Mouse (Mus musculus) liver, embryonic 16.5 days (tissue): Measurements from ENCODE around the gene Gm4565. TPM values are rescaled to one million over a fixed set of nuclear protein-coding genes. Genes with fewer than 3 reads are reported as not detected.
"Not testable (repeated sequence)": the region's sequence is repeated elsewhere in the genome, so short reads cannot be mapped to it uniquely, and the experiment has no call there.

ENCODE experiments used
- ATAC-seq: fragments of 200-750 bp; cut with Nextera tagmentation; 2 replicates; pipeline ENCODE4 v1.8.0; 2017; ENCODE audit warnings: low read depth, mild to moderate bottlenecking, moderate number of reproducible peaks, moderate library complexity
- H3K27ac ChIP-seq: fragments of 300-500 bp; sonication (generic); 2 replicates; pipeline ENCODE4 v1.5.1; 2014; ENCODE audit warnings: mild to moderate bottlenecking, low read length
- H3K27me3 ChIP-seq: fragments of 300-500 bp; sonication (generic); 2 replicates; pipeline ENCODE4 v1.6.1; 2014; ENCODE audit warnings: low read depth, low read length, mixed read lengths; ENCODE audit not compliant: control insufficient read depth, insufficient read depth
- H3K36me3 ChIP-seq: fragments of 300-500 bp; sonication (generic); 2 replicates; pipeline ENCODE4 v1.6.1; 2014; ENCODE audit warnings: mild to moderate bottlenecking; ENCODE audit not compliant: control insufficient read depth, insufficient read depth
- H3K4me1 ChIP-seq: fragments of 300-500 bp; sonication (generic); 2 replicates; pipeline ENCODE4 v1.6.1; 2014; ENCODE audit warnings: low read depth, low read length, mixed read lengths; ENCODE audit not compliant: control insufficient read depth
- H3K4me2 ChIP-seq: fragments of 300-500 bp; sonication (generic); 2 replicates; pipeline ENCODE4 v1.6.1; 2014; ENCODE audit warnings: low read depth, low read length, mixed read lengths
- H3K4me3 ChIP-seq: fragments of 300-500 bp; sonication (generic); 2 replicates; pipeline ENCODE4 v1.5.1; 2014; ENCODE audit warnings: low read depth, mild to moderate bottlenecking, low read length
- H3K9ac ChIP-seq: fragments of 300-500 bp; sonication (generic); 2 replicates; pipeline ENCODE4 v1.6.1; 2014; ENCODE audit warnings: low read depth, low read length
- H3K9me3 ChIP-seq: fragments of 300-500 bp; sonication (generic); replicated peaks from 2 replicates; pipeline ENCODE4 v1.6.1; 2016; ENCODE audit warnings: low read length; ENCODE audit not compliant: control insufficient read depth
- WGBS: fragments of 180-500 bp; shearing (Covaris S2); extraction: QIAGEN DNeasy Blood & Tissue Kit; methylation state at CpG from one replicate; pipeline ENCODE4 v1.1.7; 2014; ENCODE audit not compliant: insufficient replicate concordance; 5-methylcytosine and 5-hydroxymethylcytosine counted together
- polyA plus RNA-seq: library from polyadenylated mRNA; unstranded; fragments of >200 nt; fragmentation: Nextera tagmentation; extraction: Ambion mirVana; gene quantifications from 2 replicates; pipeline ENCODE4 v1.2.1, GENCODE M21; 2015

Gene Gm4565
- not detected in 2 replicates for polyA plus RNA-seq

GRCm38 (mm10) chr7:22588027-22588426, at the start of gene Gm4565:
TSS of gene Gm4565 (minus strand) at chr7:22588127.
- not testable (repeated sequence) for H3K27ac ChIP-seq, H3K27me3 ChIP-seq, ATAC-seq, H3K9me3 ChIP-seq, H3K9ac ChIP-seq, H3K4me2 ChIP-seq, H3K36me3 ChIP-seq, H3K4me1 ChIP-seq, H3K4me3 ChIP-seq
- 33% methylated on average over 2 of the region's 4 CpGs for WGBS

- H3K27me3 ChIP-seq, H3K4me1 ChIP-seq, H3K4me3 ChIP-seq, H3K27ac ChIP-seq, H3K36me3 ChIP-seq, H3K9me3 ChIP-seq, H3K4me2 ChIP-seq, H3K9ac ChIP-seq, ATAC-seq: not testable (repeated sequence)
- no CpG with 5 or more reads among the region's 3 CpGs for WGBS
These were observed 22.7 kb downstream of the Gm4565 start, which contains the start of gene Gm4201 for GRCm38 (mm10) chr7:22565243-22565642. TSS of gene Gm4201 (minus strand) at chr7:22565343.

GRCm38 (mm10) chr7:22534787-22535186, 53.1 kb downstream of the Gm4565 start, which contains the start of gene Gm8677:
TSS of gene Gm8677 (minus strand) at chr7:22534887.
- H3K27ac ChIP-seq, H3K27me3 ChIP-seq, H3K36me3 ChIP-seq, H3K4me3 ChIP-seq, ATAC-seq, H3K4me2 ChIP-seq, H3K4me1 ChIP-seq, H3K9me3 ChIP-seq, H3K9ac ChIP-seq: not testable (repeated sequence)
- no CpG with 5 or more reads among the region's 1 CpGs for WGBS

Other genes with a start within 250 kb of the Gm4565 start
- gene Gm8660, start 217.1 kb downstream of the Gm4565 start, polyA plus RNA-seq, result not detected in 2 replicates
- not detected in 2 replicates for gene Vmn1r148, start 174.5 kb downstream of the Gm4565 start, polyA plus RNA-seq
- gene Vmn1r149, start 149.9 kb downstream of the Gm4565 start, polyA plus RNA-seq, result not detected in 2 replicates
- gene Gm10665, start 124.1 kb downstream of the Gm4565 start, polyA plus RNA-seq, result not detected in 2 replicates
- gene Vmn1r151, start 88.4 kb downstream of the Gm4565 start, polyA plus RNA-seq, result not detected in 2 replicates
- not detected in 2 replicates for gene Vmn1r152, start 65.2 kb downstream of the Gm4565 start, polyA plus RNA-seq
- gene Gm8677, start 53.2 kb downstream of the Gm4565 start, polyA plus RNA-seq, result not detected in 2 replicates
- gene Gm4201, start 22.8 kb downstream of the Gm4565 start, polyA plus RNA-seq, result not detected in 2 replicates
- gene Vmn1r155, start 69.9 kb upstream of the Gm4565 start, polyA plus RNA-seq, result not detected in 2 replicates
- not detected in 2 replicates for gene Gm8693, start 104.2 kb upstream of the Gm4565 start, polyA plus RNA-seq
- not detected in 2 replicates for gene Gm4567, start 131.6 kb upstream of the Gm4565 start, polyA plus RNA-seq
- not detected in 2 replicates for gene Vmn1r157, start 173.6 kb upstream of the Gm4565 start, polyA plus RNA-seq
- not detected in 2 replicates for gene Vmn1r158, start 202.7 kb upstream of the Gm4565 start, polyA plus RNA-seq